Mouse (Mus musculus) liver, embryonic 16.5 days (tissue): ENCODE data around the gene Ercc6l. TPM values are rescaled to one million over a fixed set of nuclear protein-coding genes. Genes with fewer than 3 reads are reported as not detected.
A peak's percentile ranks its signal among the peaks of the same experiment; 100 is the strongest.

Experiments
- ATAC-seq: fragments of 200-750 bp; cut with Nextera tagmentation; 2 replicates; pipeline ENCODE4 v1.8.0; 2017; ENCODE audit warnings: low read depth, mild to moderate bottlenecking, moderate number of reproducible peaks, moderate library complexity
- H3K27ac ChIP-seq: fragments of 300-500 bp; sonication (generic); 2 replicates; pipeline ENCODE4 v1.5.1; 2014; ENCODE audit warnings: mild to moderate bottlenecking, low read length
- H3K27me3 ChIP-seq: fragments of 300-500 bp; sonication (generic); 2 replicates; pipeline ENCODE4 v1.6.1; 2014; ENCODE audit warnings: low read depth, low read length, mixed read lengths; ENCODE audit not compliant: control insufficient read depth, insufficient read depth
- H3K36me3 ChIP-seq: fragments of 300-500 bp; sonication (generic); 2 replicates; pipeline ENCODE4 v1.6.1; 2014; ENCODE audit warnings: mild to moderate bottlenecking; ENCODE audit not compliant: control insufficient read depth, insufficient read depth
- H3K4me1 ChIP-seq: fragments of 300-500 bp; sonication (generic); 2 replicates; pipeline ENCODE4 v1.6.1; 2014; ENCODE audit warnings: low read depth, low read length, mixed read lengths; ENCODE audit not compliant: control insufficient read depth
- H3K4me2 ChIP-seq: fragments of 300-500 bp; sonication (generic); 2 replicates; pipeline ENCODE4 v1.6.1; 2014; ENCODE audit warnings: low read depth, low read length, mixed read lengths
- H3K4me3 ChIP-seq: fragments of 300-500 bp; sonication (generic); 2 replicates; pipeline ENCODE4 v1.5.1; 2014; ENCODE audit warnings: low read depth, mild to moderate bottlenecking, low read length
- H3K9ac ChIP-seq: fragments of 300-500 bp; sonication (generic); 2 replicates; pipeline ENCODE4 v1.6.1; 2014; ENCODE audit warnings: low read depth, low read length
- H3K9me3 ChIP-seq: fragments of 300-500 bp; sonication (generic); replicated peaks from 2 replicates; pipeline ENCODE4 v1.6.1; 2016; ENCODE audit warnings: low read length; ENCODE audit not compliant: control insufficient read depth
- WGBS: fragments of 180-500 bp; shearing (Covaris S2); extraction: QIAGEN DNeasy Blood & Tissue Kit; methylation state at CpG from one replicate; pipeline ENCODE4 v1.1.7; 2014; ENCODE audit not compliant: insufficient replicate concordance; 5-methylcytosine and 5-hydroxymethylcytosine counted together
- polyA plus RNA-seq: library from polyadenylated mRNA; unstranded; fragments of >200 nt; fragmentation: Nextera tagmentation; extraction: Ambion mirVana; gene quantifications from 2 replicates; pipeline ENCODE4 v1.2.1, GENCODE M21; 2015

Ercc6l gene
- polyA plus RNA-seq, result 9.3 and 9.4 TPM in 2 replicates

DNA sequence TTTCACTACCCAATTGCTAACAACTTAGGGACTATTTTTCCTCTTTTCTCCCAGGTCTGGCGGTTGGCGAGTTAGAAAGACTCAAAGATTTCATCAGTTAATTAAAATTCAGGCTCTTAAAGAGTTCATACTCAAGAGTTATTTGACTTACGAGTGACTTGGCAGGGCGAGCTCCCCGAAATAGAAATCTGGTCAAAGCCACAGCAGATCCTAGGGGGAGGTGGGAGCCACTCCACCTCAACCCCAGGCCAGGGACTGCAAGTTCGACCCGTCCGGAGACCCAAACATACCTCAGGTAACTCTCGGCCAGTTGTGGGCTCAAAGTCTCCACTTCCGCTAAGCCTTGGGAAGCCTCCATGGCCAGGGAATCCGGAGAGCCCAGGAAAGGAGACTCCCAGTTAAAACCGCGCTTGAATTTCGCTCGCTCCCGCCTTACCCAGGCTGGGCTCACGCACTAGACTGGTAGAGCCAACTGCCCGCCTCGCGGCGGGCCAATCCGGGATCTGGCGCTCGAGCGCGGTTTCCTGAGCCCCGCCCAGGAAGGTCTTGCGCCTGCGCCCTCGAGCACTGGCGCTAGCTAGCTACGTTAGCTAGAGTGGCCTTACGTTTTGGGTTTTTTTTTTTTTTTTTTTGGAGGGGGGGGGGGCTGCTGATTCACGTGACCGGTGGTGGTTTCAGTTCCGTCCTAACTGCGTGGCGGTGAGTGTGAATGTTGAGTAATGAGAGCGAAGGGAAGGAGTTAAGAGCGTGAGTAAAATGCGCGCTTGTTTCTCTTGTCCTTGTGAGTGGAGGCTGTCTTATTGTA is at the start of gene Ercc6l:
Gene Ercc6l, minus strand, starts transcription at position 474 of the 805 bp plus-strand sequence.
- peak within 1 kb of the TSS; percentile 68 for H3K27ac ChIP-seq
- peak within 1 kb of the TSS; percentile 62 for H3K4me3 ChIP-seq
- WGBS, result 13% methylated on average over 42 of the region's 42 CpGs
- H3K9ac ChIP-seq, result peak within 1 kb of the TSS; percentile 59
- no peaks in the 10 kb centered on the region for H3K36me3 ChIP-seq
- no peaks in the 10 kb centered on the region for H3K27me3 ChIP-seq
- peak; percentile 99 for ATAC-seq
- H3K4me1 ChIP-seq, result no peaks in the 10 kb centered on the region; the same call in 1 of the 2 replicates
- no peaks in the 10 kb centered on the region for H3K9me3 ChIP-seq
- peak within 1 kb of the TSS; percentile 53 for H3K4me2 ChIP-seq

GRCm38 (mm10) chrX:102190840-102191239 is 33.9 kb upstream of the Ercc6l start:
- no peak overlapping the region for H3K9ac ChIP-seq
- no peaks in the 10 kb centered on the region for H3K27me3 ChIP-seq
- no peak for ATAC-seq
- H3K36me3 ChIP-seq, result no peaks in the 10 kb centered on the region; the same call in 1 of the 2 replicates
- no peak overlapping the region for H3K4me3 ChIP-seq
- no peak overlapping the region for H3K27ac ChIP-seq
- H3K4me2 ChIP-seq, result no peak overlapping the region
- no peaks in the 10 kb centered on the region for H3K9me3 ChIP-seq
- H3K4me1 ChIP-seq, result no peaks in the 10 kb centered on the region; the same call in 1 of the 2 replicates
- 73% methylated on average over 1 of the region's 1 CpGs for WGBS

DNA sequence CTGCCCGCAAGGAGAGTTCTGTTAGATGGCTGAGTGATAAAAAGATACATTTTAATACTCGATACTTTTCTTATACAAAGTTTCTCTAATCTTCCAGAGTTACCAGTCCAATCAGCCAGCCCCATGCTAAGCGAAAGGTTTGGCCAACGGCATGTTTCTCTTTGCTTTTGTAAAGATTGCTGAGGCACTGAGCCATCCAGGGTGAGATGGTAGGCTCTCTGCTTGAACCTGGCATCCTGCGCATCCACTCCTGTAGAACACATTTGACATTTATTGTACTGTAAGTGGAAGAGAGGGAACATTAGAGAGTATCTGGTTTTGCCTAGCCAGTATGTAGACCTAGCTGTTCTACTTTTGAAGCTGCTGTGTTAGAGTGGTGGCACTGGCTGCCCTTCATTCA is 32.7 kb upstream of the Ercc6l start:
- Histone ChIP-seq H3K9me3 (no peaks in the 10 kb centered on the region), H3K36me3 (no peaks in the 10 kb centered on the region; the same call in 1 of the 2 replicates), H3K4me3 (peak overlapping the region; percentile 65), H3K4me2 (peak overlapping the region; percentile 65), H3K27ac (no peak overlapping the region), H3K27me3 (no peaks in the 10 kb centered on the region), H3K9ac (no peak overlapping the region), H3K4me1 (no peaks in the 10 kb centered on the region; the same call in 1 of the 2 replicates)
- no peak for ATAC-seq
- WGBS, result 39% methylated on average over 5 of the region's 5 CpGs

- peak within 1 kb of the TSS; percentile 63 for H3K9ac ChIP-seq
- H3K27ac ChIP-seq, result peak within 1 kb of the TSS; percentile 64
- no peaks in the 10 kb centered on the region for H3K9me3 ChIP-seq
- no peaks in the 10 kb centered on the region for H3K27me3 ChIP-seq
- ATAC-seq, result peak; percentile 83
- 19% methylated on average over 37 of the region's 37 CpGs for WGBS
- H3K4me1 ChIP-seq, result no peaks in the 10 kb centered on the region; the same call in 1 of the 2 replicates
- H3K36me3 ChIP-seq, result peaks cover 3% of the 10 kb centered on the region
- H3K4me2 ChIP-seq, result peak within 1 kb of the TSS; percentile 65
- H3K4me3 ChIP-seq, result peak within 1 kb of the TSS; percentile 65
These were observed 32.0 kb upstream of the Ercc6l start, which contains the start of gene Rps4x for GRCm38 (mm10) chrX:102188712-102189497. TSS of gene Rps4x (minus strand) at chrX:102189394.

DNA sequence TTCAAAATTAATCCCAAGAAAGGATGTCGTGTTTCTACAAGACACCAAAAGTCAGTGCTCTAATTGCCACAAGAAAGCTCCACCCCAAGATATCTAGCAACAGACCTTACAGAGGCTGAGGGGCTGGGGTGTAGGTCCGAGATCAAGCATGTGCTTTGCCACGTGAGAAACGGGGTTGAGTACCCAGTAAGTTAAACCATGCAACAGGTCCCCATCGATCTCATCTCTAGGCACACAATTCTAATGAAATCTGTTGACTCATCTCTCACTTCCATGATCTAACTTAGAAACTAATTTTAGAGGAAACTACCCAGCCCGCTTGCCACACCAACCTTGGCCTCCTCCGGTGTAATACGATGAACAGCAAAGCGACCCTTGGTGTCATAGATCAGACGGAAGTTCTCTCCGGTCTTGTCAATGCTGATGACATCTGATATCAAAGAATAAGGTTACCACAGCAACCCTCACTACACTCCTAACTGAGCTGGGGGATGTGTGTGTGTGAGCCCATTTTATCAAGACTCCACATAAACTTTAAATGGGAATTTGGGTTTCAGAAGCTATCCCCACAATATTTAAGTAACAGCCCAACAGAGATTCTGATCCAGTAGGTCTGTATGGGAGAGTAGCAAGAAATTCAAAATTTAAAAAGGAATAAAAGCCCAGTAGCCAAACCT is 30.3 kb upstream of the Ercc6l start:
- Histone ChIP-seq H3K4me3 (peak overlapping the region; percentile 65), H3K4me2 (peak overlapping the region; percentile 65), H3K27me3 (no peaks in the 10 kb centered on the region), H3K27ac (0 out of 2 replicates have a peak overlapping the region, but pooled peaks have one; percentile 14), H3K9me3 (no peaks in the 10 kb centered on the region), H3K36me3 (peaks cover 3% of the 10 kb centered on the region), H3K4me1 (no peaks in the 10 kb centered on the region; the same call in 1 of the 2 replicates), H3K9ac (peak overlapping the region; percentile 3)
- 28% methylated on average over 11 of the region's 11 CpGs for WGBS
- no peak for ATAC-seq

- H3K4me1 ChIP-seq, result no peaks in the 10 kb centered on the region
- no peak overlapping the region for H3K27ac ChIP-seq
- no peak overlapping the region for H3K4me2 ChIP-seq
- H3K27me3 ChIP-seq, result no peaks in the 10 kb centered on the region
- no peak overlapping the region for H3K4me3 ChIP-seq
- H3K9ac ChIP-seq, result no peak overlapping the region
- ATAC-seq, result no peak
- H3K36me3 ChIP-seq, result peaks cover 3% of the 10 kb centered on the region
- no peaks in the 10 kb centered on the region for H3K9me3 ChIP-seq
These were observed 25.7 kb upstream of the Ercc6l start for GRCm38 (mm10) chrX:102182575-102182974.

DNA sequence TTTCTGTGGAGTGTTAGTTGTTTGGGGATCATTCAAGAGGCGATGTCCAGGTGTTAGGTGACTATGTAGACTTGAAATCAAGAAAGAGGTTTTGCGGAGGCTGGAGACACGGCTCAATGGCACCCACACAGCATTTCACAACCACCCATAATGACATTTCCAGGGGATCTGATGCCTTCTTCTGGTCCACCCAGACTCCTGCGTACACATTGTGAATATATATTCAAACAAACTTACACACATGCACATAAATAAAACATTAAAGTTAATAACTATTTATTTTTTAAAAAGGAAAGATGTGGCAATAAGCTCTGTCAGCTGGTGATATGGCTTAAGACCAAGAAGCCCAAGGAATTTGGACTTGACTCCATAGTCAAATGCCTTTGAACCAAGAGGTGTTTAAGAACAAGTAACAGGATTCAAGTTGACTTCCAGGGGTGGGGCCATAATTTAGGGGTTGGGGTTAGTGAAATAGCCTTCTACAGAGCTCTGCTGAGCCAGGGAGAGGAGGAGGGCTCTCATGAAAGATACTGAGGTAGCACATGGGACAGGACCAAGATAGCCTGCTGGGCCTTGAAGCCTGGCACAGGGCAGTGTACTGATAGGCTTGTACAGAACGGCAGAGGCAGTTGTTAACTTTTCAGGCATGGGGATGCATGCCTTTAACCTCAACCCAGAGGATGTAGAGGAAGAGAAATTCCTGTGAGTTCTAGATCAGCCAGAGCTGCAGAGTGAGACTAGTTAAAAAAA is 18.8 kb upstream of the Ercc6l start:
- Histone ChIP-seq H3K9me3 (no peaks in the 10 kb centered on the region), H3K27me3 (no peaks in the 10 kb centered on the region), H3K4me1 (no peaks in the 10 kb centered on the region), H3K4me2 (no peak overlapping the region), H3K9ac (no peak overlapping the region), H3K4me3 (no peak overlapping the region), H3K36me3 (no peaks in the 10 kb centered on the region), H3K27ac (no peak overlapping the region)
- WGBS, result 75% methylated on average over 5 of the region's 5 CpGs
- no peak for ATAC-seq

GRCm38 (mm10) chrX:102170900-102171299 is 14.0 kb upstream of the Ercc6l start:
- H3K9ac ChIP-seq, result no peak overlapping the region
- H3K4me1 ChIP-seq, result no peaks in the 10 kb centered on the region
- no peak overlapping the region for H3K27ac ChIP-seq
- H3K36me3 ChIP-seq, result no peaks in the 10 kb centered on the region
- H3K4me2 ChIP-seq, result no peak overlapping the region; the same call in 1 of the 2 replicates
- 21% methylated on average over 3 of the region's 3 CpGs for WGBS
- no peaks in the 10 kb centered on the region for H3K9me3 ChIP-seq
- peak; percentile 67 for ATAC-seq
- no peak overlapping the region for H3K4me3 ChIP-seq
- no peaks in the 10 kb centered on the region for H3K27me3 ChIP-seq
